12 mouse cellular contexts compared by ENCODE assay signal in genomic region chr13:58809930-58810329, GRCm38 (mm10). TPM values are rescaled to one million over a fixed set of nuclear protein-coding genes. Genes with fewer than 3 reads are reported as not detected.
DNase-seq lines count a peak whose midpoint lies in the region; ATAC-seq lines count a peak whose summit lies in the region.
"Had no signal": no experiment of that assay in that cellular context is flagged by ENCODE, and none has a peak within 500 bp of the region (broad histone marks: within the 10 kb centered on the region; RNA-seq: fewer than 3 reads in every experiment).

No protein-coding gene starts in this region.

- 0 out of 2 replicates have a peak, but pooled peaks cover 3% of the 10 kb centered on the region for H3K27me3 ChIP-seq in forebrain, embryonic 14.5 days (replicated peaks; ENCODE audit: control insufficient read depth, insufficient read depth, low read length)
- H3K27me3 ChIP-seq in neural tube, embryonic 14.5 days (ENCODE audit: control insufficient read depth, insufficient read depth, low read length), result no peaks in the 10 kb centered on the region

- 39% methylated on average over 8 of the region's 8 CpGs for WGBS in forebrain, embryonic 14.5 days
- 42% methylated on average over 8 of the region's 8 CpGs for WGBS in neural tube, embryonic 14.5 days

- H3K9me3 ChIP-seq in forebrain, embryonic 14.5 days (replicated peaks; ENCODE audit: control insufficient read depth, low read length), result no peaks in the 10 kb centered on the region
- H3K9me3 ChIP-seq in neural tube, embryonic 14.5 days (ENCODE audit: control insufficient read depth, low read length), result no peaks in the 10 kb centered on the region
- H3K9me3 ChIP-seq: intestine, embryonic 15.5 days; stomach, embryonic 15.5 days had no signal

- H3K4me2 ChIP-seq in forebrain, embryonic 14.5 days (ENCODE audit: low read length), result peak overlapping the region; percentile 92
- H3K4me2 ChIP-seq in neural tube, embryonic 14.5 days (ENCODE audit: low read depth, low read length), result peak overlapping the region; percentile 79
- H3K4me2 ChIP-seq: intestine, embryonic 15.5 days; stomach, embryonic 15.5 days had no signal

- peak overlapping the region; percentile 77 for H3K4me3 ChIP-seq in forebrain, embryonic 14.5 days (ENCODE audit: low read depth, low read length)
- H3K4me3 ChIP-seq in neural tube, embryonic 14.5 days (ENCODE audit: low read depth, low read length), result peak overlapping the region; percentile 78
- H3K4me3 ChIP-seq: intestine, embryonic 15.5 days; megakaryocyte, embryonic 14.5 days; stomach, embryonic 15.5 days had no signal

- no peak for ATAC-seq in forebrain, embryonic 14.5 days
- no peak for ATAC-seq in neural tube, embryonic 14.5 days (ENCODE audit: low read depth)
- ATAC-seq: intestine, embryonic 15.5 days had no signal

- H3K36me3 ChIP-seq in forebrain, embryonic 14.5 days (ENCODE audit: control insufficient read depth, insufficient read depth, low read length), result 0 out of 2 replicates have a peak, but pooled peaks cover 7% of the 10 kb centered on the region
- H3K36me3 ChIP-seq in neural tube, embryonic 14.5 days (ENCODE audit: control insufficient read depth, insufficient read depth, low read length), result no peaks in the 10 kb centered on the region
- H3K36me3 ChIP-seq: intestine, embryonic 15.5 days; stomach, embryonic 15.5 days had no signal

- H3K9ac ChIP-seq in forebrain, embryonic 14.5 days (ENCODE audit: low read length), result peak overlapping the region; percentile 93
- peak overlapping the region; percentile 90 for H3K9ac ChIP-seq in neural tube, embryonic 14.5 days (replicated peaks; ENCODE audit: low read depth, low read length)
- H3K9ac ChIP-seq: intestine, embryonic 15.5 days; stomach, embryonic 15.5 days had no signal

- peak overlapping the region; percentile 36; the same call in 1 of the 2 replicates for H3K27ac ChIP-seq in forebrain, embryonic 14.5 days (ENCODE audit: low read depth, low read length)
- H3K27ac ChIP-seq in neural tube, embryonic 14.5 days (ENCODE audit: low read depth, low read length), result peak overlapping the region; percentile 46
- H3K27ac ChIP-seq: intestine, embryonic 15.5 days; stomach, embryonic 15.5 days had no signal

- peaks cover 26% of the 10 kb centered on the region for H3K4me1 ChIP-seq in forebrain, embryonic 14.5 days (ENCODE audit: control insufficient read depth, insufficient read depth, low read length)
- H3K4me1 ChIP-seq in neural tube, embryonic 14.5 days (ENCODE audit: control insufficient read depth, insufficient read depth, low read length), result peaks cover 39% of the 10 kb centered on the region

- peak; percentile 77 to 80 for DNase-seq in cerebellum, postnatal 14 days
- DNase-seq in forebrain, embryonic 14.5 days (ENCODE audit: low spot score), result peak; percentile 39
- peak; percentile 55 to 64 for DNase-seq in layer of hippocampus, postnatal 10 days (ENCODE audit: low spot score in 2 of 2)
- no peak for DNase-seq in spleen, adult 12 weeks (ENCODE audit: low spot score)
- no peak for DNase-seq in lung, postnatal 4 days
- no peak for DNase-seq in lung, postnatal 36 days
- DNase-seq in spleen, adult 18-20 months, result no peak

RNA-seq across cellular contexts. Expression of gene Ntrk2, which starts 3.6 kb away (rescaled TPM):
- polyA plus RNA-seq in forebrain, embryonic 14.5 days (2014; fragmentation: Nextera tagmentation; extraction: Ambion mirVana), result 49.9 and 66.7 TPM in 2 replicates
- 100 to 1,000 TPM; 248 to 268 TPM for total RNA-seq in layer of hippocampus, postnatal 10 days (2021)
- polyA plus RNA-seq in neural tube, embryonic 14.5 days (2014; fragmentation: Nextera tagmentation; extraction: Ambion mirVana), result 125 and 137 TPM in 2 replicates
- total RNA-seq: common myeloid progenitor, adult 5-6 weeks had no signal

Comparison
In these comparisons a context has a peak if more than half of its experiments do, and no peak if none do; other contexts are left out.
1. DNase-seq: peak in cerebellum, postnatal 14 days (2 of 2), forebrain, embryonic 14.5 days (single experiment) and layer of hippocampus, postnatal 10 days (2 of 2); none in spleen, adult 12 weeks (single experiment), lung, postnatal 4 days (0 of 2), lung, postnatal 36 days (single experiment) and spleen, adult 18-20 months (0 of 2).